Mouse (Mus musculus): ENCODE data around the gene Gpr152. TPM values are rescaled to one million over a fixed set of nuclear protein-coding genes. Genes with fewer than 3 reads are reported as not detected.

Gene Gpr152
- polyA plus RNA-seq, 1 experiment = not detected

- TF ChIP-seq CTCF (IDR thresholded peaks at IDR 0.05; ENCODE audit: insufficient read depth, low read depth, low read length) = no peak
- TF ChIP-seq POLR2A (IDR thresholded peaks at IDR 0.05; ENCODE audit: insufficient read depth, low read depth, low read length) = peak; percentile 54; the same call in 1 of the 2 replicates
- Histone ChIP-seq H3K4me3 (ENCODE audit: insufficient read depth, low read depth, low read length) (peak within 1 kb of the TSS; percentile 63), H3K27ac (ENCODE audit: insufficient read depth, low read depth, low read length) (peak within 1 kb of the TSS; percentile 85), H3K4me1 (ENCODE audit: control insufficient read depth, insufficient read depth, low read length) (peaks cover 8% of the 10 kb centered on the region)
- WGBS = 5% methylated on average over 42 of the region's 42 CpGs
Observed at GRCm38 (mm10) chr19:4162646-4163542, 23.3 kb downstream of the Gpr152 start, which contains the start of gene Rps6kb2. TSS of gene Rps6kb2 (minus strand) at chr19:4163354.

GRCm38 (mm10) chr19:4163543-4163887 is 23.9 kb downstream of the Gpr152 start:
- 24% methylated on average over 4 of the region's 4 CpGs for WGBS
- H3K4me1 ChIP-seq (ENCODE audit: control insufficient read depth, insufficient read depth, low read length) = peaks cover 8% of the 10 kb centered on the region
- no peak for TF ChIP-seq CTCF (IDR thresholded peaks at IDR 0.05; ENCODE audit: insufficient read depth, low read depth, low read length)
- no peak for TF ChIP-seq POLR2A (IDR thresholded peaks at IDR 0.05; ENCODE audit: insufficient read depth, low read depth, low read length)
- H3K27ac ChIP-seq (ENCODE audit: insufficient read depth, low read depth, low read length) = peak overlapping the region; percentile 85
- peak overlapping the region; percentile 63 for H3K4me3 ChIP-seq (ENCODE audit: insufficient read depth, low read depth, low read length)

GRCm38 (mm10) chr19:4164100-4164499 is 24.5 kb downstream of the Gpr152 start:
- TF ChIP-seq POLR2A (IDR thresholded peaks at IDR 0.05; ENCODE audit: insufficient read depth, low read depth, low read length) = no peak
- no peak for TF ChIP-seq CTCF (IDR thresholded peaks at IDR 0.05; ENCODE audit: insufficient read depth, low read depth, low read length)
- Histone ChIP-seq H3K4me1 (ENCODE audit: control insufficient read depth, insufficient read depth, low read length) (peaks cover 8% of the 10 kb centered on the region), H3K27ac (ENCODE audit: insufficient read depth, low read depth, low read length) (no peak overlapping the region), H3K4me3 (ENCODE audit: insufficient read depth, low read depth, low read length) (no peak overlapping the region)
- WGBS = 82% methylated on average over 3 of the region's 3 CpGs

- Histone ChIP-seq H3K4me3 (ENCODE audit: insufficient read depth, low read depth, low read length) (no peak overlapping the region), H3K27ac (ENCODE audit: insufficient read depth, low read depth, low read length) (no peak overlapping the region), H3K4me1 (ENCODE audit: control insufficient read depth, insufficient read depth, low read length) (peaks cover 10% of the 10 kb centered on the region)
- 72% methylated on average over 2 of the region's 2 CpGs for WGBS
- TF ChIP-seq CTCF (IDR thresholded peaks at IDR 0.05; ENCODE audit: insufficient read depth, low read depth, low read length) (no peak), POLR2A (IDR thresholded peaks at IDR 0.05; ENCODE audit: insufficient read depth, low read depth, low read length) (no peak)
Observed at GRCm38 (mm10) chr19:4164721-4165120, 25.1 kb downstream of the Gpr152 start.

- Histone ChIP-seq H3K4me3 (ENCODE audit: insufficient read depth, low read depth, low read length) (no peak overlapping the region), H3K4me1 (ENCODE audit: control insufficient read depth, insufficient read depth, low read length) (peaks cover 16% of the 10 kb centered on the region), H3K27ac (ENCODE audit: insufficient read depth, low read depth, low read length) (no peak overlapping the region)
- WGBS = 79% methylated on average over 9 of the region's 9 CpGs
- no peak for TF ChIP-seq POLR2A (IDR thresholded peaks at IDR 0.05; ENCODE audit: insufficient read depth, low read depth, low read length)
- TF ChIP-seq CTCF (IDR thresholded peaks at IDR 0.05; ENCODE audit: insufficient read depth, low read depth, low read length) = no peak
Observed at GRCm38 (mm10) chr19:4166678-4167476, 27.3 kb downstream of the Gpr152 start.

- WGBS = under 1% methylated on average over 43 of the region's 43 CpGs
- peak; percentile 76 for TF ChIP-seq CTCF (IDR thresholded peaks at IDR 0.05; ENCODE audit: insufficient read depth, low read depth, low read length)
- peak; percentile 90 for TF ChIP-seq POLR2A (IDR thresholded peaks at IDR 0.05; ENCODE audit: insufficient read depth, low read depth, low read length)
- Histone ChIP-seq H3K27ac (ENCODE audit: insufficient read depth, low read depth, low read length) (peak overlapping the region; percentile 88), H3K4me1 (ENCODE audit: control insufficient read depth, insufficient read depth, low read length) (peaks cover 7% of the 10 kb centered on the region), H3K4me3 (ENCODE audit: insufficient read depth, low read depth, low read length) (peak overlapping the region; percentile 67)
Observed at GRCm38 (mm10) chr19:4169378-4169784, 29.8 kb downstream of the Gpr152 start.

- 4% methylated on average over 27 of the region's 27 CpGs for WGBS
- TF ChIP-seq POLR2A (IDR thresholded peaks at IDR 0.05; ENCODE audit: insufficient read depth, low read depth, low read length) (no peak), CTCF (IDR thresholded peaks at IDR 0.05; ENCODE audit: insufficient read depth, low read depth, low read length) (no peak; the same call in 1 of the 2 replicates)
- Histone ChIP-seq H3K4me3 (ENCODE audit: insufficient read depth, low read depth, low read length) (peak overlapping the region; percentile 67), H3K4me1 (ENCODE audit: control insufficient read depth, insufficient read depth, low read length) (peaks cover 7% of the 10 kb centered on the region), H3K27ac (ENCODE audit: insufficient read depth, low read depth, low read length) (peak overlapping the region; percentile 88)
Observed at GRCm38 (mm10) chr19:4169810-4170209, 30.2 kb downstream of the Gpr152 start.

- no peak overlapping the region for H3K27ac ChIP-seq (ENCODE audit: insufficient read depth, low read depth, low read length)
- TF ChIP-seq CTCF (IDR thresholded peaks at IDR 0.05; ENCODE audit: insufficient read depth, low read depth, low read length) (no peak), POLR2A (IDR thresholded peaks at IDR 0.05; ENCODE audit: insufficient read depth, low read depth, low read length) (no peak)
- H3K4me3 ChIP-seq (ENCODE audit: insufficient read depth, low read depth, low read length) = no peak overlapping the region
- H3K4me1 ChIP-seq (ENCODE audit: control insufficient read depth, insufficient read depth, low read length) = peaks cover 15% of the 10 kb centered on the region
- 94% methylated on average over 10 of the region's 10 CpGs for WGBS
Observed at GRCm38 (mm10) chr19:4170723-4171392, 31.3 kb downstream of the Gpr152 start.

All from olfactory bulb, adult 2 months (tissue).